Mouse (Mus musculus) left cerebral cortex, adult 2 months (tissue): Measurements from ENCODE around the gene Lrig1. TPM values are rescaled to one million over a fixed set of nuclear protein-coding genes. Genes with fewer than 3 reads are reported as not detected.

ENCODE experiments used
- DNase-seq, 2 experiments: peaks; one replicate each; pipeline ENCODE4 v3.0.0; 2021 to 2022; ENCODE audit warnings: low spot score in 2 of 2, mixed read lengths in 1 of 2; ENCODE audit errors: extremely low spot score in 1 of 2
- H3K27ac ChIP-seq: fragments of 200-600 bp; 2 replicates; pipeline ENCODE4 v1.8.1; 2022
- H3K4me3 ChIP-seq: fragments of 200-600 bp; 2 replicates; pipeline ENCODE4 v1.8.1; 2022
- CTCF ChIP-seq: fragments of 200-600 bp; IDR thresholded peaks from 2 replicates; pipeline ENCODE4 v1.8.1; 2022; ENCODE audit warnings: antibody characterized with exemption, mild to moderate bottlenecking, moderate library complexity
- intact Hi-C: fragments of 180-260 bp; cut with DNase I; formaldehyde crosslinking; loops from one replicate; pipeline ENCODE4 v1.15.1; 2025
- total RNA-seq, 2 experiments: library from RNA; stranded (reverse); gene quantifications; 2 replicates each; pipeline ENCODE4 v1.2.3; 2021

Lrig1 gene
- total RNA-seq, 2 experiments from 2014 or later: 26.0 to 27.3 TPM

DNA sequence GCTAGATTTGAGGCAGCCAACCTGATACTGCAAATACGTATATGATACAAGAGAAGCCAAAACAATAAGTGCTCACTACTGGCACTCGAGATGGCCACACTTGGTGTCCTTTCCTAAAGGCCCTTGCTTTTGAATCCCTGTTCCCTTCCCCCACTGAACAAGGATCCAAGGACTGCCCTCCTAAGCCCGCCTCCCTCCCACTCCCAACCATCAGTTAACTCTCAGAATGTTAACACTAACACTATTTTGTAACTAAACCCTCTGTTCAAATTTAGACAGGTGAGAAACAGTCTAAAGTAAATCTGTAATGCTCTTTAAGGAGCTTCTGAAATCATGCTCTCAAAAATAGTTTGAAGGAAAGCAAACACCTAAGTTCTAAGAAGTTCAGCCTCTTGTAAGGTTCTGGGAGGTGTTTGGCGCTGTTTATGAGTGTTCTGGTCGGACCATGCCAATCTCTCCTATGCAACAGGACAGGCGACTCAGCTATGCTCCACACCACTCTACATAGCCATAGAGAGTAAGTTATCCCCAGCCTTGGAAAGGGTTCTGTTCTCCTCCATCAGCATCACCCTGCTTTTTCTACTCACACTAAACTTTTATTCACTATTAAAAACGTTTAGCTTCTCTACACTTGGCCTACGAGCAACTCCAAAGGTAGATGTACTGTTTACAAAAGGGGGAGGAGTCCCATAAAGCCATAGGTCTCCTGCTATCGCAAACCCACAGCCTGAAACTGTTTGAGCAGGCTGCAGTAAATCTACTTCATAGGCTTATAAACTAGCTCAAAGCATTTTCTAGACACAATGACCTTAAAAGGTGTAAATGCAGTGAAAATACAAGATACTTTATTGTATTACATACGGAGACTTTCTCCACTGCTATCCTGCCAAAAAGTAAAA, 3.5 kb downstream of the Lrig1 start:
- no peak overlapping the region for H3K4me3 ChIP-seq
- no peak overlapping the region for H3K27ac ChIP-seq
- intact Hi-C loops: loop anchor here (5.0 kb wide), 2 partner anchors 34 to 49 kb away; no protein-coding TSS in a partner anchor
- TF ChIP-seq CTCF: no peak
- DNase-seq: no peak

DNA sequence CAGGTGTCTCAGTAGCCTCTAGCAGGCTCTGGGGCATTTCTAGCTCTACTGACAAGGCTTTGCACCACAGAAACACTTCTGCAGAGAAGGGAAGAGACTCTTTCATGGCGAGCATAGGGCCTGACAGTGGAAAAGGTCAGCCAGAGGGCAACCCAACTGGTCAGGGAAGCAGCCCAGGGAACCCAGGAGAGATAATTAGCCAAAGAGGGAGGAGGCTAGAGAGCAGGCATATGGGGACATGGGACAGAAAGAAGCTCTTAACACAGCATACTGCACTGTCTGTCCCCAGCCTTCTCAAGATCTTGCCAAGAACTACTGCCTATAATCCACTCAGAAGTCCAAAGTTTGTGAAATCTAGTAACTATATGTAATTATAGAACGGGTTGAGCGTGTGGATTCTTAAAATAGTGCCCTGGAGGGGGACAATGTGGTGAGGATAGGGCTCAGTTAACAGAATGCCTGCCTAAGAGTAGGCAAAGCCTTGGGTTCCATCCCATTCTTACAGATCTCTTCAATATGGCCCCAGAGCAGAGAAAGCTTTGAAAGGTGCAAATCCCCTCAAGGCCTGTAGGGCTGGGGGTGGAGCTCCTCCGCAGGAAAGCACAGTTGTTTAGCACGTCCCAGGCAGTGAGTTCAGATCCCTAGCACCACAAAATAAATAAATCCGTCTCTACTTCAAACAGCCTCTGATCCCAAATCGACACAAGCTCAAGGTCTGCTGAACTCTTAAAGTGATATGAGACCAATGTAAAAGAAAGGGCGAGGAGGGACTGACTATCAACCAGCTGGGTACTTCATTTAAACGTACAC, 4.6 kb downstream of the Lrig1 start:
- DNase-seq: no peak
- intact Hi-C loops: loop anchor here (5.0 kb wide), 2 partner anchors 33 to 48 kb away; no protein-coding TSS in a partner anchor
- peak; percentile 6 for TF ChIP-seq CTCF
- Histone ChIP-seq H3K4me3 (no peak overlapping the region), H3K27ac (no peak overlapping the region)

DNA sequence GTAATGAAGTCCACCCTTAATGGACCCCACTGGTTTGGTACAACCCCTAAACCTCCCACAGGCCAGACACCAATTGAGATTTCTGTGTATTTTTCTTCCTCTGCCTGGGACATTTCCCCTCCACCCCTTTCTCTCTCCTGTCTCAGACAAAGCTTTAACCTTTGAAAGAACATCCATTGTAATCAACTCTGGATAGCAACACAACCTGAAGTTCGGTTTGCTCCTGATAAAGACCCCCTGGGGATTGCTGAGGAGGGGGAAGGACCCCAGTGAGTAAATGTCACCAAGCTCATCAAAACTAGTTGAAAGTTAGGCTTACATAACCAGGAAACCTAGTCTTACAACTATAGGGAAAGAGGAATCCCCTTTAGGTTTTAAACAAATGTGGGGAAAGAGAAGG, 5.5 kb downstream of the Lrig1 start:
- TF ChIP-seq CTCF: no peak
- Histone ChIP-seq H3K4me3 (no peak overlapping the region), H3K27ac (no peak overlapping the region)
- no peak for DNase-seq
- intact Hi-C loops: no loop called here

DNA sequence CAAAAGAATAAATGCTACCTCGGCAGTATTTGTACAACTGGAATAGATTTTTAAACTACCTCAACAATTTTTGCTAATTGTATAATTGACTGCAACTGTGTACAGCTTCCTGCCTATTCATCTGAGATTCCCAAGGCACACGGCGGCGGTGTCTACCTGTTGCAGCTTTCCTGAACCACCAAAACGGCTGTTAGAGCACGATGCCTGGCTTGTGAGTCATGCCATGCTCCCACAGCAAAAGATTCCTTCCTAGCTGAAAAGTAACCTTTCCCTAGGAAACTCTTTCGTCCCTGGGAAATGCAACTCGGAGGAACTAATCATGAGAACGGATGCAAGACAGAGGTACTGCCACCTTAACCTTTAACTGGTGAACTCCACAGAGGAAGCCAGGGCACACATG, 6.9 kb downstream of the Lrig1 start:
- no peak for DNase-seq
- intact Hi-C loops: no loop called here

DNA sequence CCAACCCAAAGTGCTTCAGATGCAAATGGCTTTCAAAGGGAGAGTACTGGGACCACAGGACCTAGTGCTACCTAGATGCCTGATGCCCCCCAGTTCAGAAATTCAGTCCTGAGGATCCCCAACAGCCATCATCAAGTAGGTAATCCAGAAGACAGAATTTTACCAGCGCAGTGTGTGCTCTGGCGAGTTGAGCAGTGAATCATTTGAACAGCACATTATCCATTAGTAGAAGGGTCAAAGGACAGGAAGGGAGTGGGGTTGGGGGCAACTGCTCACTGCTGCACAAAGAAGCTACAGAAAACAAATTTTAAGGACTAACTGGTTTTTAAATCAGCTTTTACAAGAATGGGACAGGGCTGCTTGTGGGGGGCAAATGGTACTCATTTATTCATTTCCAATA, 8.0 kb downstream of the Lrig1 start:
- H3K27ac ChIP-seq: no peak overlapping the region
- H3K4me3 ChIP-seq: no peak overlapping the region
- no peak for DNase-seq
- no peak for TF ChIP-seq CTCF
- intact Hi-C loops: no loop called here

More for the DNA sequence above, 6.9 kb downstream of the Lrig1 start:
- Histone ChIP-seq H3K27ac (no peak overlapping the region), H3K4me3 (no peak overlapping the region)
- no peak for TF ChIP-seq CTCF

DNA sequence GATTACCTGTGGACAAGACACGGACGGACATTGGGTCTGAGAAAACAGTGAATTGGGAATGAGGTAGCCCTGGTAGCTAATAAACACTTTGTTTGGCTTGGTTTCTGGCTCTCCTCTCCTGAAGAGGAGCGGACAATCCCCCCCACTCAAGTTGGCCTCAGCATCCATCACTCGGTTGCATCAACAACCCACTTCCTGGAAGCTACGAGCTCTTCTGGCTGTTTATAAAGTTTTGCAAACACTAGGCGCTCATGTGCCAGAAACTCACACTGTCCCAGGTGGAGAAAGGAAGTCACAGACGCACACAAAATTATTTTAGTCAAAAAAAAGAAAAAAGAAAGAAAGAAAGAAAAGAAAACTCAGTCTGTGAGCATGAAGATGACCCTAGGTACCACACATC, 9.7 kb downstream of the Lrig1 start:
- H3K27ac ChIP-seq: no peak overlapping the region
- intact Hi-C loops: no loop called here
- TF ChIP-seq CTCF: no peak
- H3K4me3 ChIP-seq: no peak overlapping the region
- DNase-seq: no peak

DNA sequence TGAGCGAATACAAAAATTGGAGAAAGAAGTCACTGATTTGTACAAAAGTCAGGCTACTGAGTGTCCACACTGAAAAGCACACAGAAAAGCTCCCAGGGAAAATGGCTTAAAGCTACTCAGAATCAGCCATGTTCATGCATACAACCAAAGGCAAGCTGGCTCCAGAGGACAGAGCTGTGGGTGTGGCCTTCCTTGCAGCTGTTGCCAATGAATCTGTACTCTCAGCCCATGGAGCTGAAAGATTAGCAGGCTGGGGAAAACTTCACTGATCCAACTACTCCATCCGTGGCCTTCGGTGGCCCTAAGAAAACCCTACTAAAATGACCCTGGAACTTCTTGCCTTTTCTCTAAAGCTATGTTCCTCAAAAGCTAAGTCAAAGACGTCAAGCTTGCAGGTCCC, 11.2 kb downstream of the Lrig1 start:
- no peak for DNase-seq
- Histone ChIP-seq H3K27ac (no peak overlapping the region), H3K4me3 (no peak overlapping the region)
- no peak for TF ChIP-seq CTCF
- intact Hi-C loops: no loop called here

DNA sequence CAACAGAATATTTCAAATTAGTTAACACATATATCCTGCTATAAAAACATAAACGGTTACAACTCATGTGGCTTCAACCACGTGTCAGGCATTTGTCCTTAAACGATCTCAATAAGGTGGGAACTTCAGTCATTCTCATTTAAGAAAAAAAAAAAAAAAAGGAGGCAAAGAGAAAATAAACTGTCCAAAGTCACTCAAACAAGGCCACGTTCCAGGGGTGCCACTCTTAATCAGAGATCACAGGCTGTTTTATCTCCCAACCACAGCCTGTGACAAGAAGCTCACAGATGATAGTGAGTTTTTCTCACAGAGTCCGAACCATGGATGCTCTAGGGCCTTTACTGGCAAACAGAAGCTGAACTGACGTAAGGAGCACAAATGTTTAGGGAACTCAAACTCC, 13.9 kb downstream of the Lrig1 start:
- Histone ChIP-seq H3K4me3 (no peak overlapping the region), H3K27ac (no peak overlapping the region)
- TF ChIP-seq CTCF: no peak
- DNase-seq: no peak
- intact Hi-C loops: no loop called here

DNA sequence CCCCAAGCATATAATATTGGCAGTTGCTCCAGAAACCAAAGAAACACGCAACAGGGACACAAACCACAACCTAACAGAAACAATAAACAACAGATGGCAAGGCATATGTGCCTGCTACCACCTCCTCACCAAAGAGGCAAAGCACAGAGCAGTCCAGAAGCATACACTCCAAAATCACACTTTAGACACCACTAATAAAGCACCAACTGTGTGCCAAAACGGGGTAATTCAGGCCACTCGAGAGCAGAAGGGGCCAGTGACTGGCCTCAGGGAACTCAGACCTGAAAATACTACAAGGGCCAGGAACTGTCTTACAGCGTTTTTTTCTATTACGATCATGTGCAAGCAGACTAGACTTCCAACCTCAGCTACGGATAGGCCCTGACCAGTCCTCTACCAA, 14.3 kb downstream of the Lrig1 start:
- no peak overlapping the region for H3K4me3 ChIP-seq
- TF ChIP-seq CTCF: no peak
- DNase-seq: no peak
- no peak overlapping the region for H3K27ac ChIP-seq
- intact Hi-C loops: no loop called here

DNA sequence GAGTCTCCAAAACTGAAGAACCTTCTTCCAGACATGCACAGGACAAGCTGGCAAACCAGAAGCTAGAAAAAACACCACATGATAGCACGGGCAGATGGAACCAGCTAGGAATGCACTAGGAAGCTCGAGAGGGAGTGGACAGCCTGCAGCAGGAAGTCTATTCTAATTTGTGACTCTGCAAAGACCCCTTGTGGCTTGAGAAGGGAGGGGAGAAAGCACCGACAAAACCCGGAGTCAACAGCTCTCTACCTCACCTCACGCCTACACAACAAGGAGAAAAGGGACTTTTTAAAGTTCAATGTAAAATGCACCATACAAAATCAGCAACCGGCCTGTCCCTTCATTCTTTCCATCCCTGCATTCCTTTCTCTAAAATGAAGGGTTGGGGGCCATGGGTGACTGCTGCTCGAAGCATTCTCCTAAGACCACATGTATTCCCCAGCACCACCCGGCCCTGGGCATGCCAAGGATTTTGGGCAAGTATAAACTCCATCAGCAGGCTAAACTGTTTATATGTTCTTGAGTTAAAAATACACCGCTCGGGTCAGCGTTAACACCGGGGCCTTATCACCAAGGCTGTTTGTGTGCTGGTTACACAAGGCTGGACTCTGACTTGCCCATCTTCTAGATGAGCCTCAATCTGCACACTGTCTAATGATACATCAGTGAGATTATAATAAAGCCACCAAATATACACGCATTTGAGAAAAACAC, 15.0 kb downstream of the Lrig1 start:
- H3K27ac ChIP-seq: no peak overlapping the region
- intact Hi-C loops: no loop called here
- H3K4me3 ChIP-seq: no peak overlapping the region
- no peak; the same call in 1 of the 2 replicates for TF ChIP-seq CTCF
- no peak for DNase-seq

DNA sequence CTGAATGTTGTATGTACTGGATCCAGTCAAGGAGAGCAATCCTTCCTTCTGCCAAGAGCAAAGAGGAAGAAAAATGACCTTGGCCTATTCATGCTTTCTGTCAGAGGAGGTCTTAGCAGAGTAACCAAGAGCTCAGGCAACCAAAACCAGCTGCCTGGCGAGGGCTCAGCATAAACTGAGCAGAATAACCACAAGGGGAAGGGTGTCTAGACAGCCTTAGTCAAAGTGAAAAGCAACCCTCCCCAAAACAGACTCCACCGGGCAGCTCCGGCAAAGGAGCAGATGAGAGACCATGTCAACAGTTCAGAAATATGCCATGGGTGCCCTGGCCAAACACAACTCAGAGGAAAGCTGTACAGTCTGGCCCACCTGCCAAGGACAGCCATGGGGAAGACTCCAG, 16.3 kb downstream of the Lrig1 start:
- no peak for TF ChIP-seq CTCF
- no peak overlapping the region for H3K27ac ChIP-seq
- intact Hi-C loops: no loop called here

DNA sequence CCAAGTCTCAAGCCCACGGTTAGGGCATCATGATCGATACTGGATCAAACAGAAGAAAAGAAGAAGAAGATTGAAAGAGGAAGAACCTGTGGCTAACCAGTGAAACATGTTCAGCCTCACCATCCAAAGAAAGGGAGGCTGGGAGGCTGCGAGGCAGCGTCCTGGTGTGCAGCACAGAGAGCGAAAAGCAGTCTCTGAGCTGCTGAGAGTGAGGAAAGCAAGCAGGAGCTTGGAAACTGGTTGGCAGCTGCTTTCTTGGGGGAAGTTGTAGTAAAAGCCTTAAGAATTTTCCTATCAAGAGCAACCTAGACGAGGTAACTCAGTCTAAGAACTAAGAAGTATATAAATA, 17.7 kb downstream of the Lrig1 start:
- intact Hi-C loops: no loop called here

More for the DNA sequence above, 16.3 kb downstream of the Lrig1 start:
- no peak for DNase-seq
- H3K4me3 ChIP-seq: no peak overlapping the region

More for the DNA sequence above, 17.7 kb downstream of the Lrig1 start:
- DNase-seq: no peak
- H3K27ac ChIP-seq: no peak overlapping the region
- TF ChIP-seq CTCF: no peak
- no peak overlapping the region for H3K4me3 ChIP-seq
